Mouse (Mus musculus): ENCODE measurements around the gene Zfp512b.

Zfp512b gene

DNA sequence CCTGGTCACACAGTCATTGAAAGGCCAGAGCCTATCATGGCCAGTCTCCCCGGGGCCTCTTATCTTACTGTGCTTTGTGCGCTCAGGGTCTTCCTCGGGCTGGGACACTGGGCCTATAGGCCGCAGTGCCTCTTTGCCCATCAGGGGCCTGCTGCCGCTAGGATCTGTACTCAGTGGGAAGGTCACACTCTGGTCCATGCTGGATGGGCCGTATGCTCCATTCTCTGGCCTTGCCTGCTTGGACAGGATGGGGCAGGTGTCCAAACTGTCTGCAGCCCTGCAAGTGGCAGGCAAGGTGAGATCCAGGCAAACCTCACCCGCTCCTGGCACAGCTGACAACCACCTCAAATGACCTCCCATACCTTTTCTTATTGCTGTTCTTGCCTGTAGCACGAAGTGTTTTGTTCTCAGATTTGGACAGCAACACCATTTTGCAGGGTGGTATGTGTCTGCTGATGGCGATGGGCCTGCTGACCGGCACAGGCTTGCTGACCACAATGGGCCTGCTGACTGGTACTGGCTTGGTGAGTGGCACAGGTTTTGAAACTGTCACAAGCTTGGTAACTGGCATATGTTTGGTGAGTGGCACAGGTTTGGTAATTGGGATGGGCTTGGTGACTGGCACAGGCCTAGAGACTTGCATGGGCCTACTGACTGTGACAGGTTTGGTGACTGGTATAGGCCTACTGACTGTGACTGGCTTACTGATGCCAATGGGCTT lies 3.4 kb downstream of the Zfp512b start:
- DNase-seq, result peak; percentile 35 to 46

DNA sequence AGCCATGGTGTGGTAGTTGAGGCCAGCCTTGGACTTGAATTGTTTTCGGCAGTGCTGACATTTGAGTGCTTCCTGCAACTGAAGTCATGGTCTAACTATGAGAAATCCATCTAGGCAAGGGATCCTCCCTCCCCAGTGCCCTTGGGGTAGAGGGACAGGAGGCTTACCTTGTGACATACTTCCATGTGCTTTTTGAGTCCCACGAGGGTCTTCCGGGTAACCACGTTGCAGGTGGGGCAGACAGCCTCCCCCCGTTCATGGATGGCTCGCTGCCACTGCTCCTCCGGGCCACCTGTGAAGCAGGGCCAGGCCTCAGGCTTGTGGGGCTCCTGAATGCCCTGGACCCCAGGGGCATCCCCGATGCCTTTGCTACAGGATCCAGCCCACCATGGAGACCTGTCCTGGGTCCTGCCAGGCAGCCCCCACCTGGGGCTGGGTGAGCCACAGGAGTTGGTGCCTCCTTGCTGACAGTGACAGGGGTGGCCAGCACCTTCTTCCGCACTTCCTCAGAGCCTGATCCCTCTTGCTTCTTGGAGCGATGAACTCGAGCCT lies 4.3 kb downstream of the Zfp512b start:
- DNase-seq, result peak in 1 of 2 experiments; percentile 24

DNA sequence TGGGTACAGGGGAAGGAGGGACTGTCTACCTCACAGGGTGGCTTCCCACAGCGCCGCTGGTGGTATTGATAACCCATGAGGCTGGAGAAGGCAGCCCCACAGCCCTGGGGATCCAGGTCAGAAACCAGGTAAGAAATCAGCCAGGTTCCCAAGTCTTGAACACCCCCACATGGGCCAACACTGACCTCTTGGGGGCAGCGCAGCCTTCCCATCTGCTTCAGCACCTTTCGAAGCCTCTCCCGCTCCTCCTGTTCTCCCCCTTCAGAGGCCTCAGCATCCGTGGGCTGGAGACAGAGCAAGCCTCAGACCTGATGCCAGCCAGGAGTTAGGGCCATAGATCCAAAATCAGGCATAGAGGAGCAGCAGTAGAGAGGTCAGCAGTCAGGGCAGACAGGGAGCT lies 4.8 kb downstream of the Zfp512b start:
- DNase-seq, result no peak

DNA sequence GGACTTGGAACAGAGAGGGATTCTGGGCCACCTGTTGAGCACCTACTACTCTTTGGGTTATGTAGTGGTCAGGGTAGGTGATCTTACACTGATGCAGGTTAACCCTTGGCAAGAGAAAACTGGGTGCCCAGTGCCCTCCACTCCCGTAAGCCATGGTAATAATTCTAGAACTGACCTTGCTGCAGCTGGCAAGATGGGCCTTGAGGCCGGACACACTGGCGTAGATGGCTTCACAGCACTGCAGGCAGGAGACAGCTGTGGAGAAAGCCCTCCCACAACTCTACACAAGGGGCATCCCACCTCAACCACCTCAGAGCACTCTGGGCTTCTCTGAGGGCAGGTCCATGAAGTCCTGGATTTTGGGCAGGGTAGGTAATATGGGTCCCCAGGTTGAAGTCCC lies 6.5 kb downstream of the Zfp512b start:
- no peak for DNase-seq

DNA sequence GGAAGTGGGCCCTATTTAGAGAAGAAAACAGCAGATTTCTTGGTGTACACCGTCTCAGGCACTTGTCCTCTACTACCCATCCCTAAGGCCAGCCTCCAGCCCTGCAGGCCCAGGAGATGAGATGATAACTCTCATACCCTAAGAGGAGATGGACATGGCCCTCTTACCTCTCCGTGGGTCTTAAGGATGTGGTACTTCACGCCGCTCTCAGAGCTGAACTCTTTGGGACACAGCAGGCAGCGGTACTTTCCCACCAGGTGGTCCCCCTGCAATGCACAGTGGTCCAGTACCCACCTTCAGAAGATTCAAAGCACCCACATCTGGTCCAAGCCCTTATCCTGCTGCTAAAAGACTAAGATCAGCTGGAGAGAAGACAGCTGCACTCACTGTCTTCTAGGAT lies 7.1 kb downstream of the Zfp512b start:
- DNase-seq, result no peak

DNA sequence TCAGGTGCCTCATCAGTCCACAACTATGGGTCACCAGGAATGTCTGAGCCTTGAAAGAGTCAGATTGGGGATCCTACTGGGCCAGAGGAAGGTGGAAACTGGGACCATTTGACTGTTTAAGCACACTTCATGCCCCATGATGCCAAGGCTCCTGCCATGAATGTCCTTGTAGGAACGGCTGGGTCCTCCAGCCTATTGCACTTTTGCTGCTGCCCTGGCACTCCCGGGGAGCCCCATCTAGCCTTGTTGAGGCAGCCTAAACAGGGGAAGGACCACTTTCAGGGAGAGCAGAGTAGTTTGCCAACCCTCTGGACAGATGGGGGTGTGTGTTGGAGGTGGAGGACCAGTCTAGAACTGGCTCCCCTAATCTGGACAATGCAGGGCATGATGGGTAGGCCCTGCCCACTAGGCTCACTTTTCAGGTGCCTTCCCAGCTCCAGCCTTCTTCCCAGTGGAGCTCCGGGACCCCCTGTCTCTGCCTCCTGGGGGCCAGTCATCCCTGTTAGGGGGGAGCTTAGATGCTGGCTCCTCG lies 8.1 kb downstream of the Zfp512b start, which contains the start of gene Uckl1:
Gene Uckl1 (minus strand): TSS at position 482 of the 532 bp plus-strand sequence.
- peak in 1 of 2 experiments; percentile 8 for DNase-seq

DNA sequence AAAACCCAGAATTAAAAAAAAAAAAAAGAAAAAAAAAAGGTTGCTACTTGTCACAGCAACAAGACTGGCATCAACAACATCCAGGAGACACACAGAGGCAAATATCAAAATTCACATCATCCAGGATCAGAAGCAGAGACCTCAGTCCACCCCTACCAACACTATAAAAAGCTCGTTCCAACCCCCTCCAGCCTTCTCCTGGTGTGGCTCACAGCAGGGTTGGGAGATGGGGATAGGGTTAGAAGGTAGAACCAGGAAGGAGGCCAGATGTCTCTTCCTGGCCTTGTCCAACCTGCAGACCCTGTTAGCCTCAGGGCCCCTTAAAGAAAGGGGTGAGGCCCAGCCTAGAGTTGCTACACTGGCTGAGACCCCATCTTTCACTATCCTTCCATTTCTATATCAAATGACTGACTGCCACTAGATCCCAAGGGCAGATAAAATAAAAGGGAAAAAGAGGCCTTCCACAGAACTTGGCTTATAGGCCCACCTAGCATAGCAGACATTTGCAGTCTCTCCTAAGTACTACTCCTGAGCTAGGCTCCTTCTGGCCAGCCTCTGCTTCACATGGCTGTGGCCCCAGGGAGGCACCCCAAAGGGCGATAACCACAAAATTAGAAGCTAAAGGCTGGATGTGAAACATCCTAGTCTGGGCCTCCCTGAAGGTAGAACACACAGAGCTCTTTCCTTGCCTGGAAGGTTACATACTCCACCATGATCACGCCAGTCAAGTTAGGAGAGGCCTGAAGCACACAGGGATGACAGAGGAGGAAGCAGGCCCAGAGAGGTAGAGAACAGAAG lies 8.9 kb downstream of the Zfp512b start:
- no peak for DNase-seq

DNA sequence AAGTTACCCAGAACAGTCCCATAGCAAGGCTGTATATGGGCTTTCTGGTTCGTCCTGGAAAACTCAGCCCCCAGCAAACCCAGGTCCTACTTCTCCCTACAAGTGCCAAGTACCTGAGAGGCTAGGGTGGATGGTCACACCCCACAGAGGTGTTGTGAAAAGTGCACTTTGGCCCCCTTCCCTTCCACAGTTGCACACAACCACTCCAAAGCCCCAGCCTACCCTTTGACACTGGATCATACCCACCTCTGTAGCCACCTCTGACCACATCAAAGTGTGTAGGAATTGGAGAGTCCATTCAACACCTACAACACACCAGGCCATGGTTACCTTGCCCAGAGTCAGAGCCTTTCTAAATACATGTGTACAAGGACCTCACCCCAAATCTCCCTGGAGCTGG lies 9.7 kb downstream of the Zfp512b start:
- peak; percentile 4 to 12 for DNase-seq

DNA sequence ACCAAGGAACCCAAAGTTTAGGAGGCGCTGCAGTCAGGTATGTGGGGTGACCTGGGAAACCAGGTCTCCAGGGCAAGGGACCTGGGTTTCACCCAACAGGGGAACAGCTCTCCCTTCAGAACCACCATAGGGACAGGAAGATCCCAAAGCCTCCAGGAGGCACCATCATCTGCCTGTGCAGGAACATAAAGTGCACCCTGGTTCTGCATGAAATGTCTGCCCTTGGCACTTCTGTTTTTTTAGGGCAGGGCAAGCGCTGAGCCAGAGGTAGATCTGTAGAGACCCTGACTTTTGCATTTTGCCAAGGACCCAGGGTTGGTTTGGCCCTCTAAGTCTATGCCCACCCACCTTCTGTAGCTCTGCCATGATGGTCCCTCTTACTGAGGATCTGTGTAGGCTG lies 10.2 kb downstream of the Zfp512b start:
- peak; percentile 13 to 31 for DNase-seq

DNA sequence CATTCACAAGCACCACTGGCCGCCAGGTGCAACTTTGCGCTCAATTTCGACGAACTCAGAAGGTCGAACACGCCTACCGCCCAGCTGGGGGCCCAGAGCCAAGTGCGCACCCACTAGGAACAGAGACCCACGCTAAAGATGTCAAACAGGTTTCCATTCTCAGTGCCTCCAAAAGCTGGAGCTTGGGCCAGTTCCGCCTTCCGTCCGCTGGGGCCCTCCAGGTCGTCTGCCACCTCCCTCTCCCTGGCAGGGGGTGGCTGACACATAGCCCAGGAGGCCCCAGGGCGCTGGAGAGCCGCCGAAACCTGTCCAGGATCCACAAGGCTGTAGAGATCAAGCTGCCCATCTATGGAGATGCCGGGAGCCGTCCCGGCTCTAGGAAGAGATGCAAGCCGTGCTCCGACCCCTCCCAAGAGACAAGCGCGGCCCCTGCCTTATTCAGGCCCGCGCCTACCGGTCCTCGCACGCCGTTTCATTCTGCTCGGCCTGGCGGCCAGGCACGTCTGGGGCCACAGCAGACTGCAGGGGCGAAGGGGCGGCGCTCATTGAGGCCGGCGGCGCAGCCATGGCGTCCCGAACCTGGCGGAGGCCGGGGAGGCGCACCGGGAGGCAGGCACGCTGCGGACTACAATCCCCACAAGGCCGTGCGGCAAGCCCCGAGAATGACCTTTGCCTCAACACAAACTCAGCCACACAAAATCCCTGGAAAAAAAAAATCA lies 11.0 kb downstream of the Zfp512b start:
- peak; percentile 90 for DNase-seq

DNA sequence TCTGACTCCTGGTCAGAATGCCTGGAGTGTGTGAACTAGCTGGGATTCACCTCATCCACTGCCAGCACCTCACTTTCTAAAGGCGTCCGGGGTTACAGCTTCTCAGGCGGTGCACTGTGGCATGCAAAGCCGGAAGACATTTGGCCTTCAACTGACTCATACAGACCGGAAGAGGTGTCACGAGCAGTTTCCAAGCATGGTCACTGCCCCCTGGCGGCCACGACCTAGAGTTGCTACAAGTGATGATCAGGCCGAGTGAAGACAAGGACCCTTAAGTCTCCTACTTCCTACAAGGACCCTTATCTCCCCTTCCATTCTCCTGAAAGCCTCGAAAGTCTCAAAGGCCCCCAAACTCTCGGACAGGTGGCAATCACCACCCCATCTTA lies 11.6 kb downstream of the Zfp512b start:
- DNase-seq, result peak; percentile 81 to 88

DNA sequence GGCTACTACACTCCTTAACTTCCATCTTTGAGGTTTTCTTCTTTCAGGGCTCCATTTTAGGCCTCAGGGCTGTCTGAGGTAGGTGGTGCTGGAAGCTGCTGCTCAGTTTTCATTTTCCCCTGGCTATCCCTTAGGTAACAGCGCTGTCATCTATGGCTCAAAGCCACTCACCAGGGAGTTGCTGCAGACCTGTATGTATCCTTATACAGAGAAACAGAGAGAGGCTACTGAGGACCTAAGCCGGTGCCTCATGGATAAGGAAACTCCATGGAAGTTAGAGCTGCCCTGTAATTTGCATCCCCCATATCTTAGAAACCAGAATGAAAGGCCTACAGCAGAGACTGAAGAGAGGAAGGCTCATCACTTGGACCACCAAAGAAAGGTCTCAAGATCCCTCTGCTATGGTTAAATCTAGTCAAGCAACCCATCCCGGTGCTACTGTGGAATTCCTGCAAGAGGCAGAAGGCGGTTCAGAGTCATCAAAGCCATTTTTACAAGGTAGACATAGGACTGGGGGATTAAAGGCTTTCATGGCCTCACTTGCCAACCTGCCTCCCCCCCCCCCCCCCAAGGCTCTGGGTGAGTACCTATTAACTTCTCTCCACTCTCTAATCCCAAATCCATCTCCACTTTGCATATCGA lies 12.4 kb downstream of the Zfp512b start:
- DNase-seq, result peak in 1 of 2 experiments; percentile 5

DNA sequence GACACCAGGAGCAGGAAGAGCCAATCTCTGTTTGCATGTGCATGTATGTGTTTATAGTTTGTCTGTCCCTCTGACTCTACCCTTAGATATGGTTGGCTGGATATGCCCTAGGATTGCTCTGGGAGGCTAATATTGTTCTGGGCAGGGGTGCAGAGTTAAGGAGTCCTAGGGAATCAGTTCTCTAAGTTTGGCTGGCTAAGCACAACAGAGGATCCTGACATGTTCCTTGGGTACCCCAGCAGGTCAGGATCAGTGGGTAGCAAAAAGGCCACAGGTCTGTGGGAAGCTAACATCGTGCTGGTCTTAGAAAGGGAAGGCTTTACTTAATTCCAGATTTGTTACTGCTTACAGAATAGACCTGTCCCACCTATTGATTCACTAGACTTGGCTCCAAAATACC lies 12.9 kb downstream of the Zfp512b start:
- no peak for DNase-seq

DNA sequence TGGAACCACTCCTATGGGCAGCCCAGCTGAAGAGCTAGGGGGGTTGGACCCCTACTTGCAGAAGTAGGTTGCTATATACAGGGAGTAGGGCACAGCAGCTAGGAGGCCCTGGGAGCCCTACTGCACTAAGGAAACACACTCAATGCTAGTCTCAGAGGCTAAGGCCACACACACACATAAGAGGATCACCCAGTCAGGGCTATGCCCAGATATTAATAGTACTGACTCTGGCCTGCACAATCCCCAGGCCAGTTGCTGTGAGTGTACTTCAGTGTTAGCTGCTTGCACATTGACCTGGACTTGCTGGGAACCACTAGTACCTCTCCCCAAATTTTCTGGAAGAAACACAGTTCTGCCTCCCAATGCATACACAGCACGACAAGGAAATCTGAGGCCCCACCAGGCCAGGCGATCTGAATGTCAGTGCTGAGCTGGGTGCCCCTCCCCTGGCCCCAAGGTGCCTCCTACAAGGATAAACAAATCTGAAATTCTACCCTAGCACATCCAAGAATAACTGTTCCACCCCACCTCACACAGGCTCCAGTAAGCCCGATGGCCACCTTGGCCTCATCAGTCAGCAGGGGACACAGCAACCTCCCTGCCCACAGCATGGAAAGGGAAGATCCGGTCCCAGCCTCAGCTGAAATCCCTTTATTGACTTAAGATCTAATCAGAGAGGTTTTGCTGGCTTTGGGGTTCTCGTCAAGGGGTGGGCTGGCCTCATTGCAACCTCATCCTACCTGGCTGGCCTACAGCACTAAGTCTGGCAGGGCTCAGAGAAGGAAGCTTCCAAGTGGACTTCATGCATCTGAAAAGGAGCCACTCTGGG lies 13.6 kb downstream of the Zfp512b start:
- peak in 1 of 2 experiments; percentile 8 for DNase-seq

DNA sequence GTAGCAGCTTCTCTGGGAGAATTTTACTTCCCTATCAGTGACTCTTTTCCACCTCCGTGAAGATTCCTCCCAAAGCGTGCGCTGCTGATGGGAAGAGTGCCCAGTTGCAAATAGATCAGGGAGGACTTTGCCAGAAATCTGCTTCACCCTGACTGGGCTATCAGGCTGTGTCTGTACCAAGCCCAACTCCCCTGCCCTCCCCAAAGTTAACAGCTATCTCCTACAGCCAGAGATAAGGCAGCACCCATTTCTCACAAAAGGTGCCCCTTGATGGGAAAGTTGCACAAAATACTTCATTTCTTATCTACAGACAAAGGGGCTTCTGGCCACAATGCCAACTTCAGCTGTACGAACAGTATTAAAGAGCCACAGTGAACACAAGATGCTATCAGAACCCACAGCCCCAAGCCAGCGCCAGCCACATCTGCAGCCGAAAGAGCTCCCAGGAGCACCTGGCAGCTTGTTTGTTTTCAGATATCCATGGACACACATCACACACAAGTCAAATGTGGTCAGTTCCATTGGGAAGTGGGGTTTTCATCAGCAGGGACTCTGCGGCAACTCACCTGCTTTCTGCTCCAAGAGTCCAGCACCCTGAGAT lies 14.5 kb downstream of the Zfp512b start:
- peak; percentile 65 to 79 for DNase-seq

DNA sequence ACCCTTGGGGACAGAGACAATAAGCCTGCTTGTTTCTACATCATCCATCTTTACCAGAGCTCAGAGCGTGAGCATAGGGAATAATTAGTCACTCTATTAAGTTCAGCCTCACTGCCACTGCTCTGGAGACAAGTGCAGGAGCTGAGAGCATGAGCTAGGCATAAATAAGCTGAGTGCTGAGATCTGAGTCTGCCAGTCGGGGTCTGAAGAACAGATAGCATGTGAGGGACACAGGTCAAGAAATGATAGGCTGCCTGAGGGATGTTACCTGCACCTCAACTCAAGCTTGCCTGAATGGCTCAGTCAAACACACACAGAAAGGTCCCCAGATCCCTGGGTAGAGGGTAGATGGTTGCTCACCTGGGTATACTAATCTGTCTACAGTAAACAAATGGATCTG lies 15.5 kb downstream of the Zfp512b start:
- peak; percentile 9 to 21 for DNase-seq

DNA sequence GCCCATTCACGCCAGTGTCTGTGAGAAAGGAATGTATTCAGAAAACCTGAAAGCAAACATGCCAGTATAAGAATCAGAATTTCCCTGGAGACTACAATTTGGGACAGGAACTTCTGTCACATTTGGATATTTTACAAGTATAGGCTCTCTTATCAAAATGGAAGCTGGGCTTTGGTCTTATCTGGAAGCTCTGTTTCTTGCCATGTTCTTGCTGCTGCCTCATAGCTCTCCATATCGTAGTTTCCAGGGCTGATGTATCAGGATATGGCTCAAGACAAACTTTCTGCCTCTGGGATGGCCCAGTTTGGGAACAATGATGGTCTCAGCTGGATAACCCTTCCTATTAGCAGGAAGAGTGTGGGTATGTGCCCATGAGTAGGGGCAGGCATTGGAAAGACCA lies 16.0 kb downstream of the Zfp512b start:
- DNase-seq, result peak in 1 of 2 experiments; percentile 12

DNA sequence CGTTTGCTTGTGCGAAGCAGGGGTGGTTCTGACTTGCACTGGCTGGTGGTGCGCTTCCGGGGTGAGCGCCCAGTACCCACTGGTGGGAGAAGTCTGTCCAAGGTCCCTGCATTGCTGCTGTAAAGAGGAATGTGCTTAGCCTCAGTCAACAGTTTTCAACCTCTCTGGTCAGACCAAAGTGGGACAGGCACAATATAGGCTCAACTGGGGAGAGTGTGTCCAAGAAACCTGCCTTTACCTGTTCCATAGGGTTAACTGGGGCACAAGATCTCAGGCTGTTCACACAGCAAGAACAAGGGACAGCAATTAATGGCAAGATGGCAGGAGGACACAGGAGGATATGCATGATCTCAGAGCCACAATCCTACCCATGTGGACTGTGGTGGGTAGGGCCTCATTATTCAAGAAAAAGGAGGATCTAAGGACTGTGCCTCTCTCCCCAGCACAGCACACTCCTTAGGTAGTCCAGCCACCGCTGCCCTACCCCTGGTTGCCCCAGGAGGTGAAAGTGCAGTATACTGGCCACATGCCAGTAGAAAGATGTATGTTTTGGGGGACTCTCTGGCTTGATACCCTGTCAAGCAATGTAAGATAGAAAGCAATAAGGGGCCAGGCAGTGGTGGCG lies 17.6 kb downstream of the Zfp512b start:
- peak in 1 of 2 experiments; percentile 19 for DNase-seq

DNA sequence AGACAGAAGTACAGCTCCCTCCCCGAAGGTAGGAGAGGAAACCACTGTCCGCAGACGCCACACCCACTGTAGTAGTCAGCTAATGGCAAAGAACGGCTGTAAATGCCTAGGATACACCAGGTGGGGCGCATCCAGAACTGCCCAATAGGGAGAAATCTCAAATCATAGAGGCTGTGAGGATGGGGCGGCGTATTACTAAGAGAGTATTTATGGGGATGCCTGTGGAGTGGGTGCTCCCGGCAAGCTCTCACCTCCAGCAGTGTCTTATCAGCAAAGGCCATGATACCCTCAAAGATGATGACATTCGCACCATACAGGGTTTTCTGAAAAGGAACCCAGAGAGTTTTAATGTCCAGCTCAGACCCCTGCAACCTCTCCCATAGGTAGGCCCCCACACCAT lies 18.6 kb downstream of the Zfp512b start:
- peak in 1 of 2 experiments; percentile 15 for DNase-seq
